Mouse (Mus musculus) hindbrain, embryonic 10.5 days (tissue): ENCODE measurements around the gene Cplx1. TPM values are rescaled to one million over a fixed set of nuclear protein-coding genes. Genes with fewer than 3 reads are reported as not detected.
"Not testable (repeated sequence)": the region's sequence is repeated elsewhere in the genome, so short reads cannot be mapped to it uniquely, and the experiment has no call there.

Experiments used
- DNase-seq: peaks from one replicate; pipeline ENCODE4 v3.0.0-alpha.2; 2017; ENCODE audit warnings: low spot score
- H3K27ac ChIP-seq: fragments of 300-500 bp; sonication (generic); 2 replicates; pipeline ENCODE4 v1.5.1; 2016; ENCODE audit warnings: mild to moderate bottlenecking, moderate library complexity
- H3K27me3 ChIP-seq: fragments of 300-500 bp; sonication (generic); 2 replicates; pipeline ENCODE4 v1.6.1; 2016; ENCODE audit warnings: mild to moderate bottlenecking; ENCODE audit not compliant: poor library complexity, insufficient read depth, severe bottlenecking
- H3K36me3 ChIP-seq: fragments of 300-500 bp; sonication (generic); 2 replicates; pipeline ENCODE4 v1.6.1; 2016; ENCODE audit warnings: mild to moderate bottlenecking, moderate library complexity
- H3K4me1 ChIP-seq: fragments of 300-500 bp; sonication (generic); replicated peaks from 2 replicates; pipeline ENCODE4 v1.6.1; 2016; ENCODE audit warnings: mild to moderate bottlenecking
- H3K4me3 ChIP-seq: fragments of 300-500 bp; sonication (generic); 2 replicates; pipeline ENCODE4 v1.5.1; 2016; ENCODE audit warnings: mild to moderate bottlenecking, moderate library complexity
- H3K9me3 ChIP-seq: fragments of 300-500 bp; sonication (generic); 2 replicates; pipeline ENCODE4 v1.6.1; 2016; ENCODE audit warnings: mild to moderate bottlenecking, moderate library complexity
- WGBS: fragments of 180-500 bp; shearing (Covaris S2); methylation state at CpG from one replicate; pipeline ENCODE4 v1.1.7; 2016; 5-methylcytosine and 5-hydroxymethylcytosine counted together
- polyA plus RNA-seq: library from polyadenylated mRNA; unstranded; fragments of >200 nt; fragmentation: Nextera tagmentation; extraction: Ambion mirVana; gene quantifications from 2 replicates; pipeline ENCODE4 v1.2.1, GENCODE M21; 2016

Gene Cplx1
- polyA plus RNA-seq, 1 experiment from 2014 or later: 11.2 TPM

DNA sequence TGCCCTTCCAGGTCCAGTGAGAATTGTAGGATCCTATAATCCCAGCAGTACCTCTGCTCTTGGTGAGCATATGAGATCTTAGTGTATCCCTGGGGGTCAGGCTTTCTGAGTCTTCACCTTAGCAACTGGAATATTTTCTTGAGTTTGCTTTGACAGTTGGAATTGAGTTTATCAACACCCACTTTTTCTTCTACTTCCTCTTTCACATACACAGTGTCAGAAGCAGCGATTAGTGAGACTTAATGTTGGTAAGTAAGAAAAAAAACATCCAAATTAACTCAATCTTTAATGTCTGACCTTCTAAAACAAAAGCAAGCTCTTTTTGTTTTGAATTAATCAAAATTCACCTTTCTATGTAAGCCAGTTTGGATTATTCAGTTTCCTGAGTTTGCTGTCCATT is 48.3 kb downstream of the Cplx1 start:
- Histone ChIP-seq H3K4me1 (no peaks in the 10 kb centered on the region), H3K27me3 (no peaks in the 10 kb centered on the region), H3K4me3 (no peak overlapping the region), H3K36me3 (peaks cover 97% of the 10 kb centered on the region), H3K27ac (no peak overlapping the region), H3K9me3 (no peaks in the 10 kb centered on the region)
- 97% methylated on average over 1 of the region's 1 CpGs for WGBS
- DNase-seq: no peak

DNA sequence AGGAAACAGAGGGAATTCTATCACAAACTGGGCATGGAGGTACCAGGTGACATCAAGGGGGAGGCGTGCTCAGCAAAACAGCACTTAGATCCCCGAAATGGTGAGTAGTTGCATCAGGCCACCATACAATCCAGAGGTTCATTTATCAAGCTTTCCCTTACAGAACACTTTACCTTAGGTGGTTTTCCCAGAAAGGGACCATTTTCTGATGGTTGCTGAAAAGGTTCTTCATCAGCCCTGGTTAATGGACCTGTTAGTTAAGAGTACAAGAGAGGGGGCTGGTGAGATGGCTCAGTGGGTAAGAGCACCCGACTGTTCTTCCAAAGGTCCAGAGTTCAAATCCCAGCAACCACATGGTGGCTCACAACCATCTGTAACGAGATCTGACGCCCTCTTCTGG is 63.7 kb downstream of the Cplx1 start:
- not testable (repeated sequence) for H3K27me3 ChIP-seq, H3K9me3 ChIP-seq, H3K4me3 ChIP-seq, DNase-seq, H3K27ac ChIP-seq, H3K4me1 ChIP-seq
- H3K36me3 ChIP-seq: peaks cover 84% of the 10 kb centered on the region
- 92% methylated on average over 5 of the region's 5 CpGs for WGBS

DNA sequence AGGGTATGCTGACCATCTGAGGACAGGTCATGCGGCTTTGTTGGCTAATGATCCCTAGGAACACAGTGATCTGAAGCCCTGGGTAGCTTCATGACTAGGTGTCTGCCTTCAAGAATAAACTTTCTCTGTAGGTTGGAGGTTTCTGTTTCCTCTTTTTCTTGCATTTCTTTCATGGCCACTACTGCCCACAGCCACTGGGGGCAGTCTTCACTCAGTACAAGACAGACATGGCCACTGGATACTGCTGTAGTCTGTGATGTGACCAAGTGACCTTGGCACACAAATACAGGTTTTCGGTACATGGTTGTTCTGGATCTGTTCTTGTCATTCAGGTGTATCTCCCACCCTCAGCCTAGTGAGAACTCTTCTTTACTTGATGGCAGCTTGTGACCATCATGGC is 64.6 kb downstream of the Cplx1 start:
- Histone ChIP-seq H3K36me3 (peaks cover 75% of the 10 kb centered on the region), H3K4me3 (no peak overlapping the region), H3K27ac (no peak overlapping the region), H3K4me1 (no peaks in the 10 kb centered on the region), H3K9me3 (no peaks in the 10 kb centered on the region), H3K27me3 (no peaks in the 10 kb centered on the region)
- peak; percentile 18 for DNase-seq
- WGBS: 95% methylated on average over 2 of the region's 2 CpGs

DNA sequence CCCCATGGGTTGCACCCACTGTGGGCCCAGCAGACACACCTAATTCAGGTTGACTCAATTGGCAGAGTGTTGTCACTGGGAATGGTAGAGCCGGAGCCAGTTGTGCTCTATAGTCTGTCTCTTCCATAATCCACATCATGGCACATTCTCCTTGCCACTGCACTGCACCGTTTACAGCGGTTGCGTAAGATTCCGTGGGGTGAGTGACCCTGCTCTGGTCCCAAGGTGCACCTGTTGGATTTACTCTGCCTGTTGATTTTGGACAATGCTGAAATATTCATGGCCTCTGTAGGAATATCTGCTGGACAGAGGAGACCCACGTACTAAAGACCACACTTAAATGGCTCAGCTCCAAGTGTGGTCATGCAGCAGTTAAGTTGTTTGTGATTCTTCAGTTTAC is 66.8 kb downstream of the Cplx1 start:
- Histone ChIP-seq H3K36me3 (peaks cover 67% of the 10 kb centered on the region), H3K4me3 (no peak overlapping the region)

DNA sequence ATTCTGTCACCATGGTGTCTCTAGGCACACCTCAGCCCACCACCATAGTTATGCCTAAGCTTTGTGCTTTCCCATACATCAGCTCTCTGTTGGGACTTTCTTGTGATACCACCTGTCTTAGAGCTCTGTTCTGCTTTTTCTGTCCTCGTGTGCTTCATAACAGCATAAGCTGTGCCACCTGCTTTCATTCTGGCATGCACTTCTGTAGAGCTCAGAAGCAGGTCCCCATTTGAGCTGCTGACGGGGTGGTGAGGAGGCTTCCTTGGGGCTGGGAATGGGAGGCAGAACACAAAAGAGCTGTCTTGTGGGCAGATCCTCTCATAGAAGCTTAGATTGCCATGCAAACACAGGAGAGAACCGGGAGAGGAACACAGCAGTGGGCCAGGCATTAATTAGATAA is 73.8 kb downstream of the Cplx1 start:
- Histone ChIP-seq H3K27me3 (no peaks in the 10 kb centered on the region), H3K36me3 (peaks cover 83% of the 10 kb centered on the region)
- 88% methylated on average over 3 of the region's 3 CpGs for WGBS

More for the DNA sequence above, 66.8 kb downstream of the Cplx1 start:
- Histone ChIP-seq H3K4me1 (no peaks in the 10 kb centered on the region), H3K27me3 (no peaks in the 10 kb centered on the region), H3K27ac (no peak overlapping the region), H3K9me3 (no peaks in the 10 kb centered on the region)
- 99% methylated on average over 6 of the region's 6 CpGs for WGBS
- DNase-seq: no peak

DNA sequence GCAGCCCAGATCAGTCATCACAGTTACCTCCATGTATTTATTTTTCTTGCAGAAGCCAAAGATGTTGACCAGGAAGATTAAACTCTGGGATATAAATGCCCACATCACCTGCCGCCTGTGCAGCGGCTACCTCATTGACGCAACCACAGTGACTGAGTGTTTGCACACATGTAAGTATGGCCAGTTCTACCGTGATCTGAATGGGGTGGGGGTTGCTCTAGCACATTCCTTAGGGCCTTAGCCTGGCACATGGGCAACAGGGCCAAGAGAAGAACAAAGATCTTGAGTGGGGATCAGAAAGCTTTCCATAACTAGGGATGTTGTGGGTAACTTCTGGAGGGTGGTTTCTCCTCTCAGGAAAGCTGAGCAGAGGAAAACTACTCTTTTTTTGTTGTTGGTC is 76.1 kb downstream of the Cplx1 start:
- H3K36me3 ChIP-seq: peaks cover 78% of the 10 kb centered on the region

More for the DNA sequence above, 73.8 kb downstream of the Cplx1 start:
- DNase-seq: no peak
- H3K9me3 ChIP-seq: no peaks in the 10 kb centered on the region
- no peak overlapping the region for H3K4me3 ChIP-seq
- no peaks in the 10 kb centered on the region for H3K4me1 ChIP-seq
- no peak overlapping the region for H3K27ac ChIP-seq

DNA sequence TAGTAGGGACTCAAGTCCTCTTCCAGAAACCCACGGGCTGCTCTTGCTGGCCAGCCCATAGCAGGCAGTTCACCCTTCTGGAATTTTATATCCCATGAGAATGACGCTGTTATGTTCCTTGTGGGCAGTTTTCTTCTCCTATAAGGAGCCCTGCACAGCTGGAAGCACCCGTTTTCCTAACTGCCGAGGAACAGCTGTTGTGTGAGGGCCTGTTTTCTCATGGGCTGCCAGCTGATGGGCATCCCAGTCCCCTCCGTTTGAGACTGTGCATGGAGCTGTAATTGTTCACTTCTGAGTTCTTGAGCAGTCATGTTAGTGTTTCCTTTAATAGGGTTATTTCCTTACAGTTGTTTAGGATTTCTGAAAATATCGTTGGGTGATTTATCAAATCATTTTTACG is 80.2 kb downstream of the Cplx1 start:
- Histone ChIP-seq H3K36me3 (peaks cover 55% of the 10 kb centered on the region), H3K9me3 (no peaks in the 10 kb centered on the region), H3K27me3 (no peaks in the 10 kb centered on the region), H3K4me3 (no peak overlapping the region), H3K27ac (no peak overlapping the region), H3K4me1 (peaks cover under 1% of the 10 kb centered on the region; the same call in 1 of the 2 replicates)
- WGBS: 78% methylated on average over 7 of the region's 7 CpGs
- DNase-seq: no peak

More for the DNA sequence above, 76.1 kb downstream of the Cplx1 start:
- WGBS: 85% methylated on average over 4 of the region's 4 CpGs
- no peaks in the 10 kb centered on the region for H3K27me3 ChIP-seq
- no peak for DNase-seq
- no peaks in the 10 kb centered on the region for H3K9me3 ChIP-seq
- no peak overlapping the region for H3K27ac ChIP-seq
- H3K4me1 ChIP-seq: no peaks in the 10 kb centered on the region
- no peak overlapping the region for H3K4me3 ChIP-seq

Other genes starting within 250 kb of the Cplx1 start
- gene Pigg, start 237.4 kb downstream of the Cplx1 start, polyA plus RNA-seq: 5.8 and 6.0 TPM in 2 replicates
- not detected in 2 replicates for gene Gm42517, start 182.1 kb downstream of the Cplx1 start, polyA plus RNA-seq
- gene Pde6b, start 161.6 kb downstream of the Cplx1 start, polyA plus RNA-seq: 0.25 and 0.44 TPM in 2 replicates
- gene Atp5k, start 115.6 kb downstream of the Cplx1 start, polyA plus RNA-seq: 397 and 447 TPM in 2 replicates
- gene Mfsd7a, start 101.1 kb downstream of the Cplx1 start, polyA plus RNA-seq: 0.10 and 0.13 TPM in 2 replicates
- gene Pcgf3, start 88.8 kb downstream of the Cplx1 start, polyA plus RNA-seq: 24.3 and 27.5 TPM in 2 replicates
- gene Gak, start 79.7 kb upstream of the Cplx1 start, polyA plus RNA-seq: 58.0 and 60.9 TPM in 2 replicates
- gene Tmem175, start 79.7 kb upstream of the Cplx1 start, polyA plus RNA-seq: 17.3 and 19.2 TPM in 2 replicates
- gene Idua, start 110.3 kb upstream of the Cplx1 start, polyA plus RNA-seq: 12.0 and 12.8 TPM in 2 replicates
- 11.1 and 15.1 TPM in 2 replicates for gene Dgkq, start 119.6 kb upstream of the Cplx1 start, polyA plus RNA-seq
- 0.57 and 0.99 TPM in 2 replicates for gene Slc26a1, start 125.5 kb upstream of the Cplx1 start, polyA plus RNA-seq
- gene Fgfrl1, start 142.4 kb upstream of the Cplx1 start, polyA plus RNA-seq: 14.7 and 16.3 TPM in 2 replicates
- 0.25 TPM in 1 of 2 replicates, not detected in the other for gene Rnf212, start 225.0 kb upstream of the Cplx1 start, polyA plus RNA-seq
- not detected in 2 replicates for gene Tmed11, start 245.3 kb upstream of the Cplx1 start, polyA plus RNA-seq